Mouse (Mus musculus): Measurements from ENCODE around the gene Zdhhc5. TPM values are rescaled to one million over a fixed set of nuclear protein-coding genes. Genes with fewer than 3 reads are reported as not detected.

Gene Zdhhc5
- 44.3 and 50.4 TPM in 2 replicates for polyA plus RNA-seq (2012; rRNA removed)

DNA sequence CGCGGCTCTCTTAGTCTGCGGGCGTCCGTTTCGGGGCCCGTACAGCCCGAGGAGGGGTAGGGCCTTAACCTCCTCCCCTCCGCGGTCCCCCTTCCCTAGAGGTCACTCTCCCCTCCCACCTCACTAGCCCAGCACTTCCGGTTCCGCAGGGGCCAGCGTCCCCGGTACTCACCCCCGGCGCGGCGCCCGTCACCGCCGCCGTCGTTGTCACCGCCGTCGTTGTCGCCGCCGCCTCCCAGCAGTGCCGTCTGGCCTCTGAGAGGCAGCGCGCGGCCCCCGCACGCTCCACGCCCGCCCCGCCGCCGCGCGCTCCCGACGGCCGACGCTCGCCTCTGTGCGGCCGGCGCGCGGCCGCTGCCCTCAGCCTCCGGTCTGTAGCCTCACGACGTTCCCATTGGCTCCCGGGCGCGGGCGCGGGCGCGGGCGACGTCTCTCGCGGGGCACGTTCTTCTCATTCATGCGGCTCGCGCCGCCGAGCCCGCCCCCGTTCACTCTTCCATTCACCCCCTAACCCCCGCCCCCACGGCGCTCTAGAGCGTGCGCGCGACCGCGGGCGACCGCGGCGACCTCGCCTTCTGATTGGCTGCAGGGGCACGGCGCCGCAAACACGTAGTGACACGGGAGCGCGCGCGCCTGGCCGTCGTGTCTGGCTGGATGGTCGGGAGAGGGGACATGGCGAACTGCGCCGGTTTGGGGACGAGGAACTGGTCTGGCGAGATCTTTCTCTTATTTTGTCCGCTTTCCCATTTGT is at the start of gene Zdhhc5:
Gene Zdhhc5 (minus strand): TSS at position 370 of the 751 bp plus-strand sequence.

GRCm38 (mm10) chr2:84743561-84743960 is 28.6 kb upstream of the Zdhhc5 start, which contains the start of gene Gm19426:
Gm19426 (minus strand) TSS chr2:84743655.

DNA sequence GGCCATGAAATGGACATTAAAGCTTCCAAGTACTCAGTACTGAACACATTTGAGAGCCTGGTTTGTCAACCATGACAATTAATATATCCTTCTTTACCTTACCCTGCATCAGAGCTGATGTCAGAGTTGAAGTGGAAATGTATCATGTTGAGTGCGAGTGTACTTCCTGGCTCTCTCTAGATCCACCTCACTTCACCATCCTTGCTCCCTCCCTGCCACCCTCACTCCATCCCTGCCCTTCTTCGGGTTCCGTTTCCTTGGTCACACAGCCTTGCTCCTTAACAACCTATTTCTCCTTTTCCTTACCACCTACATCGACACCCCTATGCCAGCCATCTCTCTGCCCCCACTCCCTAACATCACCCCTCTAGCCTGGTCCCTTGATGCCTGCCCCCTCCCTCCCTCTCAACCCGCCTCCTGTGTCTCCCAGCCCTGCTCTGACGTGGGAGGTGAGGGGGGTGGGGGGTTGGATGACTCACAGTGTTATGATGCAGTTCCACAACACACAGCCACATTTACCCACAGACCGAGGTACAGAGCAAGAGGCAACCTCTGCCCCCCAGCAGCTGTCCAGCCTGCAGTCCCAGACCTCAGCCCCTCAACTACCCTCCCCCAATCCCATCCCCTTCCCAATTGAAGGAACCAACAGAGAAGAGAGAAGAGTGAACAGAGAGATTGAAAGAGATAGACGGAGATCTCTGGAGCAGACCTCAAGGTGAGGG is 18.8 kb upstream of the Zdhhc5 start, which contains the start of gene Ypel4:
Gene Ypel4 (plus strand): TSS at position 480 of the 722 bp plus-strand sequence.

GRCm38 (mm10) chr2:84727172-84727858 is 12.3 kb upstream of the Zdhhc5 start, which contains the start of gene Clp1:
Clp1 (minus strand) TSS chr2:84727350.

DNA sequence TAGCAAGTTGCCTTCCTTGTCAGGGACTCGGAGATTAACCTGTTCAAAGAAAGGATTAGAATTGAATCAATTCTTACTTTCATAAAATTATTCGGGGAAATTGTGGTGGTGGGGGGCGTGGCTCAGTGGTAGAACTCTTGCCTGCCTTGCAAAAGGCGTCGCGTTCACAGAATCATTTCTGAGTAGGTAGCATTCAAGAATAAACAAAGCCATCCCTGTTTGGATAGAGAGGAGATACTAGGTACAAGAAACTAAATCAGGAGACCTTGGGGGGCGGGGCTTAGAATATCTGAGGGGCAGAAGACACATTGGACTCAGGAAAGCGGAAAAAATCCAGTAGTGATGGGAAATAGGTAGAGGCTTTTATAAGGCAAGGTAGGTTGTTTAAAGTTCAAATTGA is 36.0 kb downstream of the Zdhhc5 start, which contains the start of gene Tmx2:
Gene Tmx2 (minus strand): TSS at position 125 of the 400 bp plus-strand sequence.

DNA sequence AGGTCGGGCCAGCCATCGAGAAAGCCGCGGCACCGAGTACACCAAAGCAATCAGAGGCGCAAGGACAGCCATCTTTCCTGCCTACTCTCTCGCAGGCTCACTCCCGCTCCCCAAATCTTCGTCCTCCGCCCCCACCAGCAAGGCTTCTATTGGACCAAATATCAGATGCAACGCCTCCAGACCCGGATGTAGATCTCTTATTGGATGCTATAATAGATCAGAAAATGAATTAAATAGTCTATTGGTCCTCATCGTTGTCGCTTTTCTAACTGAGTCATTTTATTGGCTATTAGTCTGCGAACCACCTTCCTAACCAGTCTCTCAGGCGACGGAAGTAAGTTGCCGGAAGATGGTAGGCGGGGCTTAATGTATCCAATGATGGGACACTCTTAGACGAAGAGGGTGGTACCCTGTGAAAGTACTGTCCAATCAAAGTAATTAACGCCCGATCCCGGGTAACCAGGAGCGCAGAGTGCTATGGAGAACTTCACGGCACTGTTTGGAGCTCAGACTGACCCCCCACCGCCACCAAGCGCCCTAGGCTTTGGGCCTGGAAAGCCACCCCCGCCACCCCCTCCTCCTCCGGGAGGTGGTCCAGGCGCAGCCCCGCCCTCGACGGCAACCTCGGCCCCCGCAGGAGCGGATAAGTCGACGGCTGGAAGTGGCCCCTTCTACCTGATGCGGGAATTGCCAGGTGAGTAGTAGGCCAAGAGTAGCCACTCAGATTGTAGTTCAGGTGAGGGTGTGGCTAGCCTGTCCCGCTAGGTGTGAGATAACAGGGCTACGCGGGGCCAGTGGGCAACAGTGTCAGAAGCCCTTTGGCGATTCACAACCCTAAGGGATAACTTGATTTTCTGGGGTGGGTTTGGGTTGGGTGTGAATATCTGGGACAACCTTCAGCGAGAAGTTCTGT is 36.8 kb downstream of the Zdhhc5 start, which contains the start of the genes Gm28635 and Med19:
Gene Gm28635 (minus strand): TSS at position 74 of the 913 bp plus-strand sequence.
Gene Med19 (plus strand): TSS at position 435 of the 913 bp plus-strand sequence.

DNA sequence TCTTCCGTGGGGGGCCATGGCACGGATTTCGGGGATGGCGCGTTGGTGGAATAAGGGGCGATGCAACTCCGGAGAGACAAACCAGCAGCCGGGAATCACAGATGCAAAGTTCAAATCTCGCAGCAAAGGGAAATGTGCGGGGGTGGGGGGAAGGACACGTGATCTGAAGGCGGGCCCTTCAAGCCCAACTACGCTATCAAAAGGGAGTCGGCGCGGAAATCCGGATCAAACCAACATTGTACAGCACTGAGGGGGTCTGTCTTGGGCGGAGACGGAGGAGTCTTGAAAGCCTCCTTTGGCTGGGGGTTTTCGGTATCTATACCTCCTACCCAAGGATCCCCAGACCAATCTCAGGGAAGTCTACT is 44.4 kb downstream of the Zdhhc5 start, which contains the start of gene Selenoh:
Gene Selenoh (minus strand): TSS at position 202 of the 365 bp plus-strand sequence.

DNA sequence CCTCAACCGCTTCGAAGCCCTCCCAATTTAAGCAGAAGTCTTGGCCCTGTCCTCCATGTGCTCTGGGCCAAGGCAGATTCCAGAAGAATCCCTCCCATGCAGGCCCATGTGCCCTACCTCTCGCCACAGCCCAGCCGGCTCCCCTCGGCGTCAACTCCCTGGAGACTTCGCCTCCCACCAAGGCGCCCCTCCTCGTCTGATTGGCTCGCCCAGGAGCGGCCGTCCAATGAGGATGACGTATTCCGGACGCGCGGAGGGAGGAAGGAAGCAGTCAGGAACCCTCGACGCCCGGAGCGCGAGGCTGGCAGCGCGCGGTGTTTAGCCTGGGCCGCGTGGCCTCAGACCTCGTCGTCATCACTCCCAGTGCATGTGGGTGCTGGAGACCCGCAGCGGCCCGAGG is 56.2 kb downstream of the Zdhhc5 start, which contains the start of gene Btbd18:
Gene Btbd18 (plus strand): TSS at position 274 of the 400 bp plus-strand sequence.

DNA sequence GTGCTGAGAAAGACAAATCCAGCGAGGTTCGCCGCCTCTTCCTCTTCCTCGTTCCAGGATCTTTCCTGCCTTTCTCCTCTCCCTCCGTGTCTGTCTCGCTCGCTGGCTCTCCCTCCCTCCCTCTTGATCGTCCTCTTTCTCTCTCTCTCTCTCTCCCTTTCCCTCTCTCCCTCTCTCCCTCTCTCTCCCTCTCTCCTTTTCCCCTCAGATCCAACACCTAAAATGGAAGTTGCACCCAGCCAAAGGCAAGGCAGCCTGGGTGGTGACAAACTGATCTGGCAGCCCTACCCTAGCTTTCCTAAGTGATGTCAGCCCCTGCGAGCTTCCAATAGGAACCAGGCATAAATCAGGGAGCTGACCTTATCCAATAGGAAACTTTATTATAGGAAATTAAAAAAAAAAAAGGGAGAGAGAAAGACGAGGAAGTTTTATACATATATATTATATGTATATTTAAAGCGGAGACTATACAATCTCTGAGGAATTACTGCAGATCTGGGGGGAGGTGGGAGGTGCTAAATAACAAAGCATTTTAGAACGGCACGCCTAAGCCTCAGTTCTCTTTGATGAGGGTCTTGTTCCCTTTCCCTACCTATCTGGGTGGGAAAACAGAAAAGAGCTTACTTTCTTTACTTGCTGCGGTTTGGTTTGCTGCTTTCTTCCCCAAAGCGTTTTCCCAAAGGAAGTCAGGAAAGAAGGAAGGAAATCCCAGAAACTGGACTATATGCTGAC is 64.3 kb downstream of the Zdhhc5 start, which contains the start of gene Ctnnd1:
Gene Ctnnd1 (minus strand): TSS at position 302 of the 732 bp plus-strand sequence.

Other genes with a start within 250 kb of the Zdhhc5 start
- 3.7 and 7.0 TPM in 2 replicates for gene Tfpi, start 238.4 kb downstream of the Zdhhc5 start, polyA plus RNA-seq (2012; rRNA removed)
- 62.4 and 62.9 TPM in 2 replicates for gene Ctnnd1, start 64.4 kb downstream of the Zdhhc5 start, polyA plus RNA-seq (2012; rRNA removed)
- gene Btbd18, start 56.1 kb downstream of the Zdhhc5 start, polyA plus RNA-seq (2012; rRNA removed): not detected in 2 replicates
- gene Selenoh, start 44.4 kb downstream of the Zdhhc5 start, polyA plus RNA-seq (2012; rRNA removed): 128 and 180 TPM in 2 replicates
- gene Gm28635, start 37.1 kb downstream of the Zdhhc5 start, polyA plus RNA-seq (2012; rRNA removed): not detected in 2 replicates
- gene Med19, start 36.8 kb downstream of the Zdhhc5 start, polyA plus RNA-seq (2012; rRNA removed): 8.0 and 8.9 TPM in 2 replicates
- gene Tmx2, start 36.0 kb downstream of the Zdhhc5 start, polyA plus RNA-seq (2012; rRNA removed): 41.7 and 58.0 TPM in 2 replicates
- 8.1 and 9.7 TPM in 2 replicates for gene Clp1, start 12.2 kb upstream of the Zdhhc5 start, polyA plus RNA-seq (2012; rRNA removed)
- 7.7 and 8.3 TPM in 2 replicates for gene Ypel4, start 18.9 kb upstream of the Zdhhc5 start, polyA plus RNA-seq (2012; rRNA removed)
- gene Gm19426, start 28.5 kb upstream of the Zdhhc5 start, polyA plus RNA-seq (2012; rRNA removed): 0.98 and 1.3 TPM in 2 replicates
- gene Serping1, start 60.3 kb upstream of the Zdhhc5 start, polyA plus RNA-seq (2012; rRNA removed): 298 and 361 TPM in 2 replicates
- 18.7 and 23.7 TPM in 2 replicates for gene Ube2l6, start 83.6 kb upstream of the Zdhhc5 start, polyA plus RNA-seq (2012; rRNA removed)
- gene Smtnl1, start 107.5 kb upstream of the Zdhhc5 start, polyA plus RNA-seq (2012; rRNA removed): not detected in 2 replicates
- 42.6 and 54.8 TPM in 2 replicates for gene Timm10, start 111.8 kb upstream of the Zdhhc5 start, polyA plus RNA-seq (2012; rRNA removed)
- gene Slc43a1, start 123.7 kb upstream of the Zdhhc5 start, polyA plus RNA-seq (2012; rRNA removed): 14.3 and 15.2 TPM in 2 replicates
- 12.0 and 16.9 TPM in 2 replicates for gene Rtn4rl2, start 171.5 kb upstream of the Zdhhc5 start, polyA plus RNA-seq (2012; rRNA removed)
- gene Slc43a3, start 221.4 kb upstream of the Zdhhc5 start, polyA plus RNA-seq (2012; rRNA removed): 55.2 and 61.6 TPM in 2 replicates

All from ovary, adult 2 months (tissue).